Mouse (Mus musculus) layer of hippocampus, postnatal 14 days (tissue): ENCODE results near the gene Gm30302. TPM values are rescaled to one million over a fixed set of nuclear protein-coding genes. Genes with fewer than 3 reads are reported as not detected.

Experiments used
- DNase-seq, 2 experiments: peaks; one replicate each; pipeline ENCODE4 v3.0.0; 2021 to 2022; ENCODE audit warnings: low spot score in 2 of 2, mixed read lengths in 1 of 2
- total RNA-seq, 2 experiments: library from RNA; stranded (reverse); gene quantifications; 2 replicates each; pipeline ENCODE4 v1.2.3; 2021

The Gm30302 gene
- total RNA-seq, 2 experiments from 2014 or later: not detected

GRCm38 (mm10) chr13:49741285-49742040, 57.3 kb downstream of the Gm30302 start:
- no peak for DNase-seq

- DNase-seq: no peak
Observed at GRCm38 (mm10) chr13:49738011-49738410, 60.8 kb downstream of the Gm30302 start.

GRCm38 (mm10) chr13:49736430-49736829, 62.4 kb downstream of the Gm30302 start:
- no peak for DNase-seq

Other genes starting within 250 kb of the Gm30302 start
- gene Omd, start 216.5 kb downstream of the Gm30302 start, total RNA-seq: under 1 TPM; 0.36 to 0.69 TPM
- 1 to 10 TPM; 1.5 to 5.2 TPM for gene Ogn, start 191.0 kb downstream of the Gm30302 start, total RNA-seq
- gene Cenpp, start 146.2 kb downstream of the Gm30302 start, total RNA-seq: 1 to 10 TPM; 1.3 to 2.3 TPM
- 10 to 100 TPM; 24.6 to 25.4 TPM for gene Nol8, start 145.9 kb downstream of the Gm30302 start, total RNA-seq
- 10 to 100 TPM; 63.7 to 66.7 TPM for gene Iars, start 116.9 kb downstream of the Gm30302 start, total RNA-seq